Mouse (Mus musculus) cerebellum, adult 2 months (tissue): Measurements from ENCODE around the gene Adam23.

Experiments used
- CTCF ChIP-seq: fragments of 200-500 bp; IDR thresholded peaks from 2 replicates; pipeline ENCODE4 v1.5.1; 2011; ENCODE audit warnings: low read depth, mild to moderate bottlenecking, control low read depth, low read length, moderate library complexity, borderline replicate concordance; ENCODE audit not compliant: insufficient read depth
- POLR2A ChIP-seq: fragments of 200-500 bp; IDR thresholded peaks from 2 replicates; pipeline ENCODE4 v1.6.1; 2011; ENCODE audit warnings: low read length, control low read depth, borderline replicate concordance; ENCODE audit not compliant: insufficient read depth

GRCm38 (mm10) chr1:63614594-63614993 is 168.9 kb downstream of the Adam23 start:
- TF ChIP-seq CTCF (no peak), POLR2A (no peak)
